Mouse (Mus musculus): ENCODE results near the gene Ifna5.
"Not testable (repeated sequence)": the region's sequence is repeated elsewhere in the genome, so short reads cannot be mapped to it uniquely, and the experiment has no call there.

DNA sequence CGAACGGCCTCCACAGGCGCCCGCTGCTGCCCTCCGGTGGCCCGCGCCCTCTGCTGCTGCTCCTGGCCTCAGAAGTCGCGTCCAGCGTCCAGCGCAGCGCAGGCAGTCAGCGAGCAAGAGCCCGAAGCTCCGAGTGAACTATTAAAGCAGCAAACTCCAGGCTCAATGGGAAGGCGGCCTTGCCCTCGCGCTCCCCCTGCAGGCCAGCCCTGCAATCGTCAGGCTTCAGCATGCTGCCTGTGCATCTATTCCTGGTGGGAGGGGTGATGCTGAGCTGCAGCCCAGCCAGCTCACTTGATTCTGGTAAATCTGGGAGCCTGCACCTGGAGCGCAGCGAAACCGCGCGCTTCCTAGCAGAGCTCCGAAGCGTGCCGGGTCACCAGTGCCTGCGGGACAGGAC is 46.9 kb upstream of the Ifna5 start, which contains the start of gene Gm13277:
- TF ChIP-seq CTCF (IDR thresholded peaks at IDR 0.05; ENCODE audit: borderline replicate concordance, control insufficient read depth, extremely low read depth, insufficient read depth, low read length, poor library complexity); POLR2A (IDR thresholded peaks at IDR 0.05; ENCODE audit: control insufficient read depth, extremely low read depth, insufficient read depth, low read length, poor library complexity): not testable (repeated sequence)
